Mouse (Mus musculus): ENCODE data around the gene Pcca.
A peak's percentile ranks its signal among the peaks of the same experiment; 100 is the strongest.
"Not testable (repeated sequence)": the region's sequence is repeated elsewhere in the genome, so short reads cannot be mapped to it uniquely, and the experiment has no call there.

Pcca gene

GRCm38 (mm10) chr14:122534017-122534924 lies at the start of gene Pcca:
Gene Pcca, plus strand, starts transcription at chr14:122534324.
- peak; percentile 98 for DNase-seq

- DNase-seq, result no peak
Measured at GRCm38 (mm10) chr14:122484458-122484843, 49.7 kb upstream of the Pcca start.

- no peak for DNase-seq
Measured at GRCm38 (mm10) chr14:122484844-122485551, 49.1 kb upstream of the Pcca start.

DNA sequence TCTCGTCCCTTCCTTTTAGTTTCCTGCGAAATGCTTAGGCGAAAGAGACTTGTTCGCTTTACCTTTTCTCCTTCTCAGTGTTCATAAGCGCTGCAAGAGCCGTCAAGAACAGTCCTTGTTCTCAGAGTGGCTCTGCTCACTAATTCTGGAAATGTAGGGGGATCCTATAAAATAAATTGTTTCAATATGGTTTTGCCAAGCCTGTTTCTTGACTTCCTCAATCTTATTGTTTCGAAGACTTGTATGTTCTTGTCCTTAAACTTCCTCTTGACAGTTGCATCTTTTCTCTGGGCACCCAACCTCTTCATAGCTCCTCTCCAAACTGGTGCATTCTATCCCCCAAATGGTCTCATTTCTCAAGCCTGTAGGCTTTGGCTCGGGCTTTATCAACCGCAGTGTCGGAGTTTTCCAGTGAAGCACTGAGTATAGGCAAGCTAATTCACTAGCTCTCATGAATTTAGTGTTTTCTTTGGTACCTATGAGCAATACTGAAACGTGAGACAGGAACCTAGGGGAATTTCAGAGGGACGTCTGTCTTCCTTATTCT lies 48.4 kb upstream of the Pcca start:
- DNase-seq, result no peak

DNA sequence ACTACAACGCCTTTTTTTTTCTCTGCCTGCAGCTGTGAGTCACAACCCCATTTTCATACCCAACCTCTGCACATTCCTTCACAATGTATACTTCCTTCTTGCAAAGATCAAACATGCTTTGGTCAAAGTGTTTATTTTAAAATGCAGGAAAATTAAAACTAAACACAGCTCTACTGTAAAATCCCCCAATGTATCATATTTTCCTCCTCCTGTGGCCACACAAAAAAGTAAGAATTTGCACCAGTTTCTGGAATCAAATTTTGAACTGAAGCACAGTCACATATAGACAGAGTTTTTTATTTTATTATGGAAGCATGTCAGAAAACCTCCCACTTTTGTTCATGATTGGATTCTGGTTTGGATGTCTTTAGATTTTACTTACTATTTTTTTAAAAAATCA lies 47.5 kb upstream of the Pcca start:
- DNase-seq, result no peak

DNA sequence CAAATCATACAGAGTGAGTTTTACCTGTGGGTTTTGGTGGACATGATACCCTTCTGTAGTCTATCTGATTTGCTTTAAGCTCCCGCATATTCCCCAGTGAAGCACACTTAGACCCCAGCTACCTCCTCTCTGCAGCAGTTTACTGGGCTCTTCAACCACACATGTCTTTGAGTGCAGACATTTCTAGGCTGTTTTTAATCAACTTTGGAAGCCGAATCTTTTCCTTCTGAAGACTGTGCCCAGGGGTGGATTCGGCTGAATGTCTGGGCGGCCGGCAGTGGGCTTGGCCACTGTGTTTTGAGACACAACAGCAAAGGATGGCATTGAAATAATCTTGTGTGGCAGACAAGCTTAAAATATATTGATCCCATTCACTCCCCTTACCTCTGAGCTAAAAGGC lies 46.8 kb upstream of the Pcca start:
- no peak for DNase-seq

GRCm38 (mm10) chr14:122489041-122489440 lies 45.1 kb upstream of the Pcca start:
- no peak for DNase-seq

- no peak for DNase-seq
Measured at GRCm38 (mm10) chr14:122489686-122490414, 44.3 kb upstream of the Pcca start.

- no peak for DNase-seq
Measured at GRCm38 (mm10) chr14:122490441-122491328, 43.4 kb upstream of the Pcca start, which contains the start of gene Gm10837. Gene Gm10837, plus strand, starts transcription at chr14:122490586.

DNA sequence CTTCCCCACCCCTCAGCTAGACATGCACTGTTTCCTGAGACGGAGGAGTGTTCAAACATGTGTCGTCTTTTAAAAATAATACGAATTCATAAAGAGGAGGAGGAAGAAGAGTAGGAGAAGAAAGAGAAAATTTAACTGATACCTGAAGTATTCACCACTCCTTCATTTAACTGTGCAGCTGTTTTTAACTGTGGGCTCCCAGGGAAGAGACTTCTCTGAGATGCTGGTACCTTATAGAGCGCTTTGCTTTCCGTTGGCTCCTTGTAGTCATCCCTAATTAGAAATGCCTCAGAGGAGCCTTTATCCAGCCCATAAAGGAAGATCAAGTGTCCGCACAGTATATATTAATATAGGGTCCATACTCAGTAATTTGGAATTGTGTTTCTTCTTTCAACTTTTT lies 42.6 kb upstream of the Pcca start:
- no peak for DNase-seq

DNA sequence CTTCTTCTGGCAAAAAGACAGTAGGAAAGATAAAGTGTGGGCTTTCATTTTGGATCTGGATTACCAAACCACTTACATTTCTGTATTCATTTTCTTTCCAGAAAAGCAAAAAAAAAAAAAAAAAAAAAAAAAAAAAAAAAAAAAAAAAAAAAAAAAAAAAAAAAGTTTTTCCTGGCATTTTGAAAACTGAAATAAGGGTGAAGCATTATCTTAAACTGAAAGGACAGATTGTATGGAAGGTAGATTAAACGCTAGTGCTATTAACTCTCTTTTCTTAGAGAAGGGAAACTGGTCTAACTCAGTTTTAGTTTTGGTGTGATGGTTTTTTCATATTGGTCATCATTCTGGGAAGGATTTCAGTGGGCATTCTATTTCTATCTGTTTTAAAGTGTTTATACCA lies 42.1 kb upstream of the Pcca start:
- DNase-seq, result no peak

DNA sequence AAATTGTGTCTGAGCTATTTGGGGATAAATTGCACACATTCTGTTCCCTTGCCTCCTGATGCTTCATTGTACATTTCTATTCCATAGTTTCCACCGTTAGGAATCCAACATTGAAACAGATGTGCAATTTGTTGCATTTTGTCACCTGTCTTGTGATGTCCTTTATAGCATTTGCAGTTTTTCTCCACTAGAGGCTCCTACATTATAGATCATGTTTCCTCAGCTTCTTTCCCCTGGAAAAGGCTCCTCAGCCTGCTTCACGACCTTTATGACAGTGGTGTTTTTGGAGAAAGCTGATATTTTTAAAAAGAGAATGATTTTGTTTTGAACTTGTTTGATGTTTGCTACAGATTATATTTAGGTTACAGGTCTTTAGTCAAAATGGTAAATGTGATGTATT lies 25.1 kb upstream of the Pcca start:
- no peak for DNase-seq

DNA sequence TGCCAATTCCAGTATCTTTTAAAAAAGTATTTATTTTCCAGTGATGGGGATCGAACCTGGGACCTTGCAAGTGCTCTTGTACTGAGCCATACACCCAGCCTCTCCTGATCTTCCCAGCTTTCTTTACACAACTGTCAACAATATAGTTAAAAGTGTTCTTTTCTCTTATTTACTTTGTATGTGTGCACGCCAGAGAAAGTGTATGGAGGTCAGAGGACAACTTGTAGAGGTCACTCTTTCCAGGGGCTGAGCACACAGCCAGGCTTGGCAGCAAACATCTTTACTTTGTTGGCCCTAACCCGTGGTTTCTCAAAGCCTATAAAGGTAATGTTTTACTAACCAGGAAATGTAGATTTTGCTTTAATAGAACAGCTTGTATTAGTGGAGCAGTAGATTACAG lies 22.6 kb upstream of the Pcca start:
- no peak for DNase-seq

- DNase-seq, result peak; percentile 19
Measured at GRCm38 (mm10) chr14:122513511-122514036, 20.6 kb upstream of the Pcca start.

GRCm38 (mm10) chr14:122528475-122528874 lies 5.6 kb upstream of the Pcca start:
- DNase-seq, result no peak

- no peak for DNase-seq
Measured at GRCm38 (mm10) chr14:122535986-122536385, 1.9 kb downstream of the Pcca start.

- DNase-seq, result no peak
Measured at GRCm38 (mm10) chr14:122548421-122548820, 14.3 kb downstream of the Pcca start.

DNA sequence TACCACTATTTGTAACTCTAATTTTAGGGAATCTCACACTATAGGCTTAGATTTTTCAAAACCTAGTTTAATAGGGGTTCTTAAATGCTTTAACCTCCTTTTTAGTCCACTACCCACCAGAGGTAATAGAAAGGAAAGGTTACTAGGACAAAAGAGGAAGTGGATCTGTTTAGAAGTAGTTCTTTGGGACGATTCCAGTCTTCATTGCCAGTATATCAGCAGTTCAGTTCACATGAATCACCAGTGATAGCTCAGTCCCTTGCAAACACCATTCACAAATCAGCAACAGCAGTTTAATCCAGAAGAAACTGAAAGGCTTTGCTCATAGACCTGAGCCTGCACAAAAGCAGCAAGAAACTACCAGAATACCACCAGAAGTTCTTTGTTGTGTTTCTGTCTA lies 14.8 kb downstream of the Pcca start:
- no peak for DNase-seq

GRCm38 (mm10) chr14:122552761-122553445 lies 18.8 kb downstream of the Pcca start:
- DNase-seq, result no peak

GRCm38 (mm10) chr14:122557353-122557752 lies 23.2 kb downstream of the Pcca start:
- DNase-seq, result no peak

DNA sequence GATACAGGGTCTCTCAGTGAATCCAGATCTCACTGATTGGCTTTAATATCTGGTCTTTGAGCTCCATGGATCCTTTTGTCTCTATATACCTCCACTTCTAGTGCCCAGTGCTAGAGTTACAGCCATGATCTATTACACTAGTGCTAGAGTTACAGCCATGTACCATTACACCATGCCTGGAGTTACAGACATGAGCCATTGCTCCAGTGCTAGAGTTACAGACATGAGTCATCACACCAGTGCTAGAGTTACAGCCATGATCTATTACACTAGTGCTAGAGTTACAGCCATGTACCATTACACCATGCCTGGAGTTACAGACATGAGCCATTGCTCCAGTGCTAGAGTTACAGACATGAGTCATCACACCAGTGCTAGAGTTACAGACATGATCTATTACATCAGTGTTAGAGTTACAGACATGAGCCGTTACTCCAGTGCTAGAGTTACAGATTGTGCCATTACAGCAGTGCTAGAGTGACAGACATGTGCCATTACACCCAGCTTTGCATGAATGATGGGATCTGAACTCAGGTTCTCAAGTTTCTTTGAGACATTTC lies 26.8 kb downstream of the Pcca start:
- not testable (repeated sequence) for DNase-seq
